Mouse (Mus musculus) macrophage (primary cell): ENCODE results near the gene Srr. TPM values are rescaled to one million over a fixed set of nuclear protein-coding genes. Genes with fewer than 3 reads are reported as not detected.

ENCODE experiments used
- H3K27ac ChIP-seq: fragments of 350-480 bp; formaldehyde crosslinking; 2 replicates; pipeline ENCODE4 v1.9.0; 2021
- H3K36me3 ChIP-seq: fragments of 350-480 bp; formaldehyde crosslinking; 2 replicates; pipeline ENCODE4 v1.9.0; 2021; ENCODE audit errors: inconsistent target
- H3K4me3 ChIP-seq: fragments of 350-480 bp; formaldehyde crosslinking; 2 replicates; pipeline ENCODE4 v1.9.0; 2021; ENCODE audit errors: inconsistent target
- H3K79me2 ChIP-seq: fragments of 350-480 bp; formaldehyde crosslinking; 2 replicates; pipeline ENCODE4 v1.9.0; 2021; ENCODE audit errors: inconsistent target
- WGBS: methylation state at CpG from one replicate; pipeline ENCODE4 v1.1.7; 2026; ENCODE audit warnings: inconsistent platforms; ENCODE audit not compliant: missing documents; 5-methylcytosine and 5-hydroxymethylcytosine counted together
- polyA plus RNA-seq: library from polyadenylated mRNA; stranded (reverse); fragments of 250-400 nt; gene quantifications from 3 replicates; pipeline ENCODE4 v1.2.4, GENCODE M21; 2018; ENCODE audit warnings: inconsistent platforms

Gene Srr
- polyA plus RNA-seq, 1 experiment from 2014 or later, result 19.2 TPM

GRCm38 (mm10) chr11:74927236-74927725 lies 1.5 kb upstream of the Srr start:
- 95% methylated on average over 2 of the region's 2 CpGs for WGBS
- Histone ChIP-seq H3K27ac (no peak overlapping the region), H3K36me3 (no peaks in the 10 kb centered on the region), H3K4me3 (no peak overlapping the region), H3K79me2 (peaks cover 54% of the 10 kb centered on the region)

GRCm38 (mm10) chr11:74926388-74927005 lies 749 bp upstream of the Srr start:
- whole genome bisulfite sequencing, result 4% methylated on average over 7 of the region's 11 CpGs
- Histone ChIP-seq H3K36me3 (no peaks in the 10 kb centered on the region), H3K79me2 (peaks cover 54% of the 10 kb centered on the region), H3K27ac (peak overlapping the region; percentile 58), H3K4me3 (peak overlapping the region; percentile 72)

- Histone ChIP-seq H3K27ac (no peak overlapping the region), H3K36me3 (0 out of 2 replicates have a peak, but pooled peaks cover 4% of the 10 kb centered on the region), H3K79me2 (peaks cover 40% of the 10 kb centered on the region), H3K4me3 (no peak overlapping the region)
- WGBS, result 73% methylated on average over 4 of the region's 4 CpGs
These were observed 1.6 kb downstream of the Srr start for GRCm38 (mm10) chr11:74924149-74924548.

GRCm38 (mm10) chr11:74919249-74919648 lies 6.5 kb downstream of the Srr start:
- Histone ChIP-seq H3K79me2 (peaks cover 1% of the 10 kb centered on the region; the same call in 1 of the 2 replicates), H3K36me3 (0 out of 2 replicates have a peak, but pooled peaks cover 9% of the 10 kb centered on the region), H3K4me3 (no peak overlapping the region), H3K27ac (no peak overlapping the region)
- WGBS, result 92% methylated on average over 6 of the region's 6 CpGs

- Histone ChIP-seq H3K4me3 (no peak overlapping the region), H3K79me2 (no peaks in the 10 kb centered on the region), H3K27ac (no peak overlapping the region), H3K36me3 (peaks cover 21% of the 10 kb centered on the region)
- 100% methylated on average over 3 of the region's 3 CpGs for WGBS
These were observed 13.3 kb downstream of the Srr start for GRCm38 (mm10) chr11:74912492-74912891.

DNA sequence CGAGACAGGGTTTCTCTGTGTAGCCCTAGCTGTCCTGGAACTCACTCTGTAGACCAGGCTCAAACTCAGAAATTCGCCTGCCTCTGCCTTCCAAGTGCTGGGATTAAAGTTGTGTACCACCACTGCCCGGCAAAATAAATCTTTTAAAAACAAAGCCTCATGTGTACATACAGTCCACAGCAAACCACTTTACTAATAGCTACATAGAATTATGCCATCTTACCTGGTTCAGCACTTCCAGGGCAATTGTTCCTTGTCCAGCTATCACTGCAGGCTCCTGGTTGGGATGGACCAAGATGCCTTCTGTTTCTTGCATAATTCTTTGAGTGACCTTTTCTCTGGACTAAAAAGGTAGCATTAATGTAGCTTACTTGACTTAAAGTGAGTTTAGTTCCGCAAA lies 15.8 kb downstream of the Srr start:
- no peak overlapping the region for H3K4me3 ChIP-seq
- H3K79me2 ChIP-seq, result no peaks in the 10 kb centered on the region
- 90% methylated on average over 4 of the region's 4 CpGs for WGBS
- H3K36me3 ChIP-seq, result peaks cover 46% of the 10 kb centered on the region
- no peak overlapping the region for H3K27ac ChIP-seq

GRCm38 (mm10) chr11:74908618-74909399 lies 16.9 kb downstream of the Srr start:
- WGBS, result 93% methylated on average over 12 of the region's 12 CpGs
- H3K36me3 ChIP-seq, result peaks cover 58% of the 10 kb centered on the region
- no peaks in the 10 kb centered on the region for H3K79me2 ChIP-seq
- no peak overlapping the region for H3K4me3 ChIP-seq
- no peak overlapping the region for H3K27ac ChIP-seq

DNA sequence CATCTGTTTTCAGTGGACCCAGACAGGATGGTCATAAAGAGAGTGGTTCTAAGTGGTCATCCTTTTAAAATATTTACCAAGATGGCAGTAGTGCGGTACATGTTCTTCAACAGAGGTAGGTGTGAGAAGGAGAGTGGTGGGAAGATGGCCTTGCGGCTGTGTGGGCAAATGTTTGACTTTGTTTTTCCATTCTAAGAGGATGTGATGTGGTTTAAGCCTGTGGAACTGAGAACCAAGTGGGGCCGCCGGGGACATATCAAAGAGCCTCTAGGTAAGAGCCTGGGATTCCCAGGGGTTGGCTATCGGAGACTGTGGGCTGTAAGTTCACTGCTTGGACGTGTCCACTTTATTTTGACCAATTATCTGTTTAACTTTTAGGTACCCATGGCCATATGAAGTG lies 17.9 kb downstream of the Srr start:
- H3K4me3 ChIP-seq, result no peak overlapping the region
- H3K36me3 ChIP-seq, result peaks cover 68% of the 10 kb centered on the region
- 92% methylated on average over 6 of the region's 6 CpGs for WGBS
- no peaks in the 10 kb centered on the region for H3K79me2 ChIP-seq
- H3K27ac ChIP-seq, result no peak overlapping the region

DNA sequence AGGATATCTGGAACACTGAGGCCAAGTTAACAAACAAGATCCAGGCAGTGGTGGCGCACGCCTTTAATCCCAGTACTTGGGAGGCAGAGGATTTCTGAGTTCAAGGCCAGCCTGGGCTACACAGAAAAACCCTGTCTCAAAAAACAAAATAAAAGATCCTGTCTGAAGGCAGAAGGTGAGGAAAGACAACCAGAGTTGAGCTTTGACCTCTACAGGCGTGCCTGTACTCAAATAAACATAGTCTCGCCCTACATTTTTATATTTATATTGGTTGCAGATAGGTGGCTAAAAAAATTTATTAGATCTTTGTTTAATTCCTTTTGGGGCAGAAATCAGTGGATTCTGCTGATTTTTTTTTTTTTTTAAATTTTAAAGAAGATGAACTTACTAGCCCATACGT lies 23.3 kb downstream of the Srr start:
- no peak overlapping the region for H3K27ac ChIP-seq
- H3K36me3 ChIP-seq, result peaks cover 77% of the 10 kb centered on the region
- WGBS, result 86% methylated on average over 4 of the region's 5 CpGs
- no peak overlapping the region for H3K4me3 ChIP-seq
- peaks cover 28% of the 10 kb centered on the region for H3K79me2 ChIP-seq

- Histone ChIP-seq H3K27ac (no peak overlapping the region), H3K36me3 (peaks cover 68% of the 10 kb centered on the region), H3K4me3 (no peak overlapping the region), H3K79me2 (peaks cover 28% of the 10 kb centered on the region)
- WGBS, result 77% methylated on average over 6 of the region's 6 CpGs
These were observed 24.2 kb downstream of the Srr start for GRCm38 (mm10) chr11:74901555-74901954.

GRCm38 (mm10) chr11:74898517-74898827 lies 27.3 kb downstream of the Srr start:
- Histone ChIP-seq H3K27ac (peak overlapping the region; percentile 57), H3K4me3 (peak overlapping the region; percentile 99), H3K79me2 (peaks cover 28% of the 10 kb centered on the region), H3K36me3 (peaks cover 38% of the 10 kb centered on the region)
- 0% methylated on average over 7 of the region's 7 CpGs for WGBS

DNA sequence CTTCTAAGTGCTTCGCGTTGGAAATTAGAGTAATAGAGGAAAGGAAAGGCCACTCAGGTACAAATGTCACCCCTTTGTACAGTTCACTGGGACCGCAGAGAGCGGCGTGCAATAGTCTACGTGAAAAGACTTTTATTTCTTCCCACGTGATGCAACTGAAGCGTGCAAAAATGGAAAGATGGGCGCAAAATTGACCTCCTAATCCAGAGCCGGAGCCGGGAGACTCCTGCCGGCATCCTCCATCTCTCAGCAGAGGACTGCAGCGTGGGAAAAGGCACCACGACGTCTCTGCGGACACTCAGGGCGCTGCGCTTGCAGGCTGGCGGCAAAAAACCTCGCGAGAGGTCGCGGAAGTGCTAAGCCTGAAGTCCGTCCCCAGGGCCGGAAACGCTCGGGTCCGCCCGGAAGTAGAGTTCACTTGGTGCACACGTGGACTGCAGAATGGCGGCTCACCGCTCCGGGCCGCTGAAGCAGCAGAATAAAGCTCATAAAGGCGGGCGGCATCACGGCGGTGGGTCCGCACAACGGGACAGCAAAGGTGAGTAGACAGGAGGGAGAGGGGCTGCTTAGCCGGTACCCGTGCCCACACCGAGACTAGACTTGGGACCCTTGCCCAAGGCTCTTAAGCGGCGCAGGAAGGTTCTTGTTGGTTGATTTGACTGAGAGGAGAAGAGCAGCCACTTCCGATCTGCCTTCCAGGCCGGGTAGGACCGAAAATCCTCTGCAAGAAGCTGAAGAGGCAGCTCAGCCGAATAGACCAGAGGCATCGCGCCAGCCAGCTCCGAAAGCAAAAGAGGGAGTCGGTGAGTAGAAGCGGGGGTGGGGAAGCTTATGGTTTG lies 27.9 kb downstream of the Srr start, which contains the start of gene Tsr1:
TSS of gene Tsr1 (plus strand) at position 394 of the 839 bp plus-strand sequence.
- H3K79me2 ChIP-seq, result peaks cover 28% of the 10 kb centered on the region
- H3K4me3 ChIP-seq, result peak within 1 kb of the TSS; percentile 99
- H3K36me3 ChIP-seq, result peaks cover 32% of the 10 kb centered on the region
- 2% methylated on average over 54 of the region's 54 CpGs for WGBS
- H3K27ac ChIP-seq, result peak within 1 kb of the TSS; percentile 57

DNA sequence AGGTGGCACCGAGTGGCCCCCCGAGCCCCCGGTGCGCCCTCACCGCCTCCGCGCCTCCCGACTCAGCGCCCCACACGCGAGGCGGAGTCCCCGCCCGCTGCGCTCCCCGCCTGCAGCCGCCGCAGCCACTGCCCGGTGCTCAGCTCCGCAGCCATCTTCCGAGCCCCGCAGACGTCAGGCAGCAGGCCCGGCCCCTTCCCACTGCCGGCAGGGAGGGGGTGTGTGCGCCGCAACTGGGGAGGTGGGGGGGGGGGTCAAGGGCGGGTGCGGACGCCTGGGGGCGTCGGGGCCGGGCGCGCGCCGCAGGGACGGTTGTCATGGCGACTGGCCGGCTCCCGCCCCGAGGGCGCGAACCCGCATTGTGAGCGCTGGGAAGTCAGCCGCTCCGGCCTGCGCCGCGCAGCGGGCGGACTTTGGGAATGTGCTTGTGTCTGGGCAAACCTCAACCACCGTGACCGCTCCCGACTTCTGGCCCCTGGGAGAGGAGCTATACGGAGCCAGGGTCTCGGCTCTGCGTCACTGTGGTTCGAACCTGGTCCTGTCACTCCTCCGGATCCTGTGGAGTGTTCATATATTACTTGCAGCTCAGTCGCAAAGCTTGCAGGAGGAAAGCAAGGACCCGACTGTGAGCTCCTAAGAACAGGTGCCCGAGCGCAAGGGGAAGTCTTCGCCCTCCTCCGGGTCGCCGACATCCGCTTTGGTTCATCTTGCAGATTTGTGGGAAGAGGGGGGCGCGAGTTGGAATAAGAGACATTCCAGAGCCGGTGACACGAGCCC lies 28.7 kb downstream of the Srr start, which contains the start of gene Sgsm2:
TSS of gene Sgsm2 (minus strand) at position 160 of the 777 bp plus-strand sequence.
- WGBS, result under 1% methylated on average over 74 of the region's 74 CpGs
- Histone ChIP-seq H3K4me3 (peak within 1 kb of the TSS; percentile 99), H3K36me3 (peaks cover 25% of the 10 kb centered on the region; the same call in 1 of the 2 replicates), H3K79me2 (peaks cover 28% of the 10 kb centered on the region), H3K27ac (peak within 1 kb of the TSS; percentile 57)
